Mouse (Mus musculus) hindbrain, embryonic 10.5 days (tissue): ENCODE measurements around the gene Cog4. TPM values are rescaled to one million over a fixed set of nuclear protein-coding genes. Genes with fewer than 3 reads are reported as not detected.
"Not testable (repeated sequence)": the region's sequence is repeated elsewhere in the genome, so short reads cannot be mapped to it uniquely, and the experiment has no call there.

Experiments used
- DNase-seq: peaks from one replicate; pipeline ENCODE4 v3.0.0-alpha.2; 2017; ENCODE audit warnings: low spot score
- H3K27ac ChIP-seq: fragments of 300-500 bp; sonication (generic); 2 replicates; pipeline ENCODE4 v1.5.1; 2016; ENCODE audit warnings: mild to moderate bottlenecking, moderate library complexity
- H3K27me3 ChIP-seq: fragments of 300-500 bp; sonication (generic); 2 replicates; pipeline ENCODE4 v1.6.1; 2016; ENCODE audit warnings: mild to moderate bottlenecking; ENCODE audit not compliant: poor library complexity, insufficient read depth, severe bottlenecking
- H3K36me3 ChIP-seq: fragments of 300-500 bp; sonication (generic); 2 replicates; pipeline ENCODE4 v1.6.1; 2016; ENCODE audit warnings: mild to moderate bottlenecking, moderate library complexity
- H3K4me1 ChIP-seq: fragments of 300-500 bp; sonication (generic); replicated peaks from 2 replicates; pipeline ENCODE4 v1.6.1; 2016; ENCODE audit warnings: mild to moderate bottlenecking
- H3K4me3 ChIP-seq: fragments of 300-500 bp; sonication (generic); 2 replicates; pipeline ENCODE4 v1.5.1; 2016; ENCODE audit warnings: mild to moderate bottlenecking, moderate library complexity
- H3K9me3 ChIP-seq: fragments of 300-500 bp; sonication (generic); 2 replicates; pipeline ENCODE4 v1.6.1; 2016; ENCODE audit warnings: mild to moderate bottlenecking, moderate library complexity
- WGBS: fragments of 180-500 bp; shearing (Covaris S2); methylation state at CpG from one replicate; pipeline ENCODE4 v1.1.7; 2016; 5-methylcytosine and 5-hydroxymethylcytosine counted together
- polyA plus RNA-seq: library from polyadenylated mRNA; unstranded; fragments of >200 nt; fragmentation: Nextera tagmentation; extraction: Ambion mirVana; gene quantifications from 2 replicates; pipeline ENCODE4 v1.2.1, GENCODE M21; 2016

The Cog4 gene
- polyA plus RNA-seq, 1 experiment from 2014 or later, result 70.0 TPM

DNA sequence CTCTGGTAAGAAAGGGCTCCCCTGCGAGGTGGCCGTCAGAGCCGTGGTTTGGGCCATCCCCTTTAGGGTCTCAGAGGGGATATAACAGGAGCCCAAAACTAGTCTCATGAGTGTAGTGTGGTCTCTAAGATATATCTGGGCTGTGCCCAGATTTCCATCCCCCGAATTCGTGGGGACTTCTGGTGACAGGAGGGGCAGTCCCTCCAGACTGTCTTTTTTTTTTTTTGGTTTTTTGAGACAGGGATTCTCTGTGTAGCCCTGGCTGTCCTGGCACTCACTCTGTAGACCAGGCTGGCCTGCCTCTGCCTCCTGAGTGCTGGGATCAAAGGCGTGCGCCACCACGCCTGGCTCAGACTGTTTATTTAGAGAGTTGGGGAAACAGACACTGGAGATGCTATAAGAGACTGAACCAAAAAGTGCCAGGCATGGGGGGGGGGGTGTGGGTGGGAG is 79.3 kb downstream of the Cog4 start:
- Histone ChIP-seq H3K27me3 (no peaks in the 10 kb centered on the region), H3K27ac (no peak overlapping the region), H3K4me3 (no peak overlapping the region), H3K9me3 (no peaks in the 10 kb centered on the region), H3K4me1 (peaks cover 36% of the 10 kb centered on the region), H3K36me3 (peaks cover 17% of the 10 kb centered on the region)
- WGBS, result 82% methylated on average over 8 of the region's 8 CpGs
- DNase-seq, result no peak

DNA sequence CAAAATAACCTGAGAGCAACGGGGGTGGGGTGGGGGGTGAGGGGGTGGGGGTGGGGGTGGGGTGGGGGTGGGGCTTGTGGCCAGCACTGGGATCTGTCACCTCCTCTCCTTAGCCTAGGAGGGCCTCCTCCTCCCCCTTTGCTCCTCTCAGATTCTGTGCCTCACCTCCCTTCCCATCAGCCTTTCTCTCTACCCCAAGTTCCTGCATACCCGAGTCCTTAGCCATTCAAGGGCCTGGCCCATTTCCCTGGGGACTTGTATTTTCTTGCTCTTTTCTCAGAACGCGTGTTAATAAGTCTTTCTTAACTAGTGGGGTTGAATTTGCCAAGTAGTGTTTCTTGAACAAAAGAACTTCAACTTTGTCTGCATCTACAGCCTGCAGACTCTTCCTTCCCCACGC is 80.3 kb downstream of the Cog4 start:
- no peak for DNase-seq
- 60% methylated on average over 5 of the region's 5 CpGs for WGBS
- Histone ChIP-seq H3K27me3 (no peaks in the 10 kb centered on the region), H3K36me3 (peaks cover 24% of the 10 kb centered on the region), H3K9me3 (no peaks in the 10 kb centered on the region), H3K4me3 (no peak overlapping the region), H3K4me1 (peaks cover 32% of the 10 kb centered on the region), H3K27ac (no peak overlapping the region)

DNA sequence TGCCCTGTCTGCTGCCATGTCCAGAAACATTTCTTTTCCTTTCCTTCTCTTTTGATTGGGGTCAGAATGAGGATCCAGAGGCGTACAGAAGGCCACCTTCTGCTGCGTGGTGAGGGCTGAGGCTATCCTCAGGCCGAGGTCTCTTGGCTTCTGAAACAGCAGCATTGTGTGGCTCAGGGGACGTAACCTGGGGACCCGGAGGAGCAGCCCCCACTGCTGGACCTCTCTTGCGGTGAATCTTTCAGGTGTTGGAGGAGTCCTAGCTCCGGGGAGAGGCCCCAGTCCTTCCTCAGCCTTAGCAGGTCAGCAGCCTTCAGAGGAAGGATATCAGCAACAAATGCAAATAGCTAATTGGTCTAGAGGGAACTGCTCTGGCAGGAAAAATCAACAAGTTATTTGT is 82.0 kb downstream of the Cog4 start:
- WGBS, result 87% methylated on average over 7 of the region's 7 CpGs
- Histone ChIP-seq H3K4me3 (no peak overlapping the region), H3K9me3 (no peaks in the 10 kb centered on the region), H3K36me3 (peaks cover 17% of the 10 kb centered on the region), H3K4me1 (peaks cover 29% of the 10 kb centered on the region), H3K27me3 (no peaks in the 10 kb centered on the region), H3K27ac (peak overlapping the region; percentile 64; the same call in 1 of the 2 replicates)
- no peak for DNase-seq

DNA sequence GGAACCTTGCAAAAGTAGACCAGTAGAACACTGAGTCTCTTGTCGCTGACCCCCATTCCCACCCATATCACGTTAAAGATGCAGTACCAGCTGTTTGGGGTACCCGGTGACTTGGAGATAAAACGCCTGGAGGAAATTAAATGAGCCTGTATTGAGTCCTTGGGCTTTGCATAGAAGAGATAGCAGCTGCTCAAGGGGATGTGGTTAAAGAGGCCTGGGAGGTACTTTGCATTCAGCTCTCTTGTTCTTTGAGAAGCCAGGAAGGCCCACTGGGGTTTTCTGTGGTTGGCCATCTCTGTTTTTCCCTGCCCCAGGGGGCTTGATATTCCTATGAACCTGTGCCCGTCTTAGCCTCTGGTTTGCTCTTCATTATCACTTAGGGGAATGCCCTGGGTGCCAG is 82.7 kb downstream of the Cog4 start:
- no peaks in the 10 kb centered on the region for H3K27me3 ChIP-seq
- H3K36me3 ChIP-seq, result peaks cover 17% of the 10 kb centered on the region
- peaks cover 29% of the 10 kb centered on the region for H3K4me1 ChIP-seq
- 65% methylated on average over 5 of the region's 5 CpGs for WGBS
- H3K9me3 ChIP-seq, result no peaks in the 10 kb centered on the region
- no peak overlapping the region for H3K4me3 ChIP-seq
- H3K27ac ChIP-seq, result no peak overlapping the region
- DNase-seq, result no peak

DNA sequence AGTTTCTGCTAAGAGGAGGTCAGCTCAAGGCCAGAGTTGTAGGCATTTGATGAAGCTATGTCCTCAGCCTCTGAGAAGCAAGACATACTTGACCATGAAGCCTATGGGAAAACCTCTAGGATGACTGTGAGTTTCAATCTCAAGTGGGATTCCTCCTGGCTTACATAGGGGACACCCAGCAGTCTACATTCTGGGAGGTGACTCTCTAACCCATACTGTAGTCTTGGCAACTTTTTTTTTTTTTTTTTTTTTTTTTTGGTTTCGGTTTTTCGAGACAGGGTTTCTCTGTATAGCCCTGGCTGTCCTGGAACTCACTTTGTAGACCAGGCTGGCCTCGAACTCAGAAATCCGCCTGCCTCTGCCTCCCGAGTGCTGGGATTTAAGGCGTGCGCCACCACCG is 83.3 kb downstream of the Cog4 start:
- H3K27ac ChIP-seq, DNase-seq, H3K9me3 ChIP-seq, H3K4me3 ChIP-seq, H3K27me3 ChIP-seq: not testable (repeated sequence)
- H3K36me3 ChIP-seq, result peaks cover 21% of the 10 kb centered on the region
- 90% methylated on average over 8 of the region's 8 CpGs for WGBS
- H3K4me1 ChIP-seq, result peaks cover 29% of the 10 kb centered on the region

DNA sequence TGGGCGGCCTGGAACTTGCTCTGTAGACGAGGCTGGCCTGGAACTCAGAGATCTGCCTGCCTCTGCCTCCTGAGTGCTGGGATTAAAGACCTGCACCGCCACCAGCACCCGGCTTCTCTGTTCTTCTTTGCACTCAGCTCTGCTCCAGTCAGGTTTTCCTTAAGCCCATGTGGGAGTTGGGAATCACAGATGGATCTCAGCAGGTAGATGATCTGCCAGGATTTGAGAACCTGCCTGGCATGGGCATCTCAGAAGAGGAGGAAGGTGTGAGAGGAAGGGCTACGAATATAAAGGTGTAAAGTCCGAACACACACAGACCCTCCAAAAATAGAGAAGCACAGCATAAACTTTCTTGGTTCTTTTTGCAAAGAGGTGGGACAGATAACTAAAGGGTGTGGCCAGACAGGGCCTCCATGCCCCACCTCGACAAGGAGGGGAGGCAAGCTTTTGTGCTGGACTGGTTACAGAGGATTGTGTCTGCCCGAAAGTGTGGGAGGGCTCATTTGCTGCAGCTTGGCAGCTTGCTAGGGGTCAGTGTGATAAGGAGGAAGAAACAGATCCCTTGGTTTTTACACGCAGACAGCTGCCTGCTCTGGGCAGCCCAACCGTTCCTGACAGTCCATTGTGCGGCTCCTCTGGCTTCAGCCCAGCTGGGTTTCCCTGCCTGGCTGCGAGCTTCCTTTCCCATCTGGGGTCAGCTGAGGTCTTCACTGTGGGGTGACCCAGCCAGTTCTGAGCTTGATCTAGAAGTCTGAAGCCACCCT is 85.0 kb downstream of the Cog4 start:
- DNase-seq, result no peak
- H3K36me3 ChIP-seq, result peaks cover 21% of the 10 kb centered on the region
- H3K9me3 ChIP-seq, result no peaks in the 10 kb centered on the region
- 0 out of 2 replicates have a peak overlapping the region, but pooled peaks have one; percentile 24 for H3K27ac ChIP-seq
- H3K4me3 ChIP-seq, result no peak overlapping the region
- no peaks in the 10 kb centered on the region for H3K27me3 ChIP-seq
- 70% methylated on average over 12 of the region's 12 CpGs for WGBS
- H3K4me1 ChIP-seq, result peaks cover 28% of the 10 kb centered on the region

Other genes with a start within 250 kb of the Cog4 start
- 28.0 and 31.9 TPM in 2 replicates for gene Vac14, start 228.0 kb upstream of the Cog4 start, polyA plus RNA-seq
- gene Mtss1l, start 125.1 kb upstream of the Cog4 start, polyA plus RNA-seq, result 6.4 and 6.9 TPM in 2 replicates
- 0.37 TPM in 1 of 2 replicates, not detected in the other for gene Il34, start 40.7 kb upstream of the Cog4 start, polyA plus RNA-seq
- gene Sf3b3, start 187 bp downstream of the Cog4 start, polyA plus RNA-seq, result 185 and 217 TPM in 2 replicates
- gene Fuk, start 55.9 kb downstream of the Cog4 start, polyA plus RNA-seq, result 11.3 and 12.4 TPM in 2 replicates
- 27.0 and 27.1 TPM in 2 replicates for gene St3gal2, start 73.3 kb downstream of the Cog4 start, polyA plus RNA-seq
- gene Ddx19a, start 151.2 kb downstream of the Cog4 start, polyA plus RNA-seq, result 22.2 and 25.2 TPM in 2 replicates
- gene Ddx19b, start 185.2 kb downstream of the Cog4 start, polyA plus RNA-seq, result 8.0 and 10.7 TPM in 2 replicates
- gene Aars, start 186.5 kb downstream of the Cog4 start, polyA plus RNA-seq, result 76.2 TPM in 2 replicates
- 17.0 and 17.4 TPM in 2 replicates for gene Exosc6, start 209.7 kb downstream of the Cog4 start, polyA plus RNA-seq
- gene Clec18a, start 245.8 kb downstream of the Cog4 start, polyA plus RNA-seq, result 1.3 and 1.5 TPM in 2 replicates
- gene Pdpr, start 248.0 kb downstream of the Cog4 start, polyA plus RNA-seq, result 10.4 and 10.8 TPM in 2 replicates